Mouse (Mus musculus) frontal cortex, postnatal 36 days (tissue): ENCODE measurements around the gene Wdr38.
A peak's percentile ranks its signal among the peaks of the same experiment; 100 is the strongest.
"Not testable (repeated sequence)": the region's sequence is repeated elsewhere in the genome, so short reads cannot be mapped to it uniquely, and the experiment has no call there.

Experiments
- DNase-seq, 2 experiments: peaks; one replicate each; pipeline ENCODE4 v3.0.0; 2022; ENCODE audit warnings: low spot score in 2 of 2

Gene Wdr38

GRCm38 (mm10) chr2:38992452-38992851 is 4.8 kb upstream of the Wdr38 start:
- DNase-seq = no peak

GRCm38 (mm10) chr2:38999381-38999780 is 2.1 kb downstream of the Wdr38 start:
- no peak for DNase-seq

GRCm38 (mm10) chr2:38999910-39000586 is 2.8 kb downstream of the Wdr38 start:
- DNase-seq = no peak

GRCm38 (mm10) chr2:39000587-39000919 is 3.3 kb downstream of the Wdr38 start:
- DNase-seq = no peak

- no peak for DNase-seq
Measured at GRCm38 (mm10) chr2:39001866-39002265, 4.6 kb downstream of the Wdr38 start.

DNA sequence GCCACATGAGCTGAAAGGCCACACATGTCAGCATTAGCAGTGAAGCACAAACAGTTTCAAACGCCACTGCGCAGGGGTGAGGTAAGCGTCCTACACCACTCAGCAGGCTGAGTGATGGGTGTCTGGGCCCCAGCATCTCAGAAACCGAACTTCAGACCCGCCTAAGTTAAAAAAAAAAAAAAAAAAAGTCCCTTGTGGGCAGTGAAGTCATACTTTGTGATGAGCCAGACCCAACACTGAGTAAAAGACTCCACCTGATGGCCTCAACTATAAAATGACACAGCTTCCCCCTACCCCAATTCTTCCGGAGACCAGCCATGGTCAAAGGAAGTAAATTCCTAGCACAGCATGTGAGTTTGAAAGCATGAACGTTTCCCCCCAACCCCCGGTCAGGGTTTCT is 5.8 kb downstream of the Wdr38 start:
- DNase-seq = no peak

GRCm38 (mm10) chr2:39003512-39003911 is 6.2 kb downstream of the Wdr38 start:
- DNase-seq = no peak

- no peak for DNase-seq
Measured at GRCm38 (mm10) chr2:39004372-39004771, 7.1 kb downstream of the Wdr38 start.

- peak; percentile 89 to 91 for DNase-seq
Measured at GRCm38 (mm10) chr2:39004880-39005435, 7.7 kb downstream of the Wdr38 start, which contains the start of gene Arpc5l. Gene Arpc5l, plus strand, starts transcription at chr2:39005348.

DNA sequence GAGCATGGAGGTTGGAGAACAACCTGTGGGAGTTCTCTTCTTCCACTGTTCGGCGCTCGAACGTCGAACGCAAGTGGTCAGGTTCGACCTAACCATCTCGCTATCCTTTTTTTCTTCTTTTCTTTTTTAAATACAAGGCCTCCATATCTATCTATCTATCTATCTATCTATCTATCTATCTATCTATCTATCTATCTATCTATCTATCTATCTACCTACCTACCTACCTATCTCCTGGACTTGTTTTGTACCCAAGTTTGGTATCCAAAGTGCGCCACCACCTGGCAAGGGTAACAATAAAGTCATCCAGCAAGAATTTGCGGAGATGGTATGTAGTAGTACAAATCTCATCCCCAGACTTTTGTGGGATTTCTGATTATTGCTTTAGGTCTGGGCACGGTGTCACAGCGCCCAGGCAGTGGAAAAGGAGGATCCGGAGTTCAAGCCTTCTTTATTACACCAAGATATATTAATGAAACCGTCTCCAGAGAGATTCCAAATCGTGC is 8.4 kb downstream of the Wdr38 start, which contains the start of gene Rpl35:
Gene Rpl35 (minus strand): TSS at position 51 of the 506 bp plus-strand sequence.
- DNase-seq = no peak

- no peak for DNase-seq
Measured at GRCm38 (mm10) chr2:39006149-39006730, 9.0 kb downstream of the Wdr38 start.

GRCm38 (mm10) chr2:39007865-39008264 is 10.6 kb downstream of the Wdr38 start:
- peak; percentile 94 to 95 for DNase-seq

GRCm38 (mm10) chr2:39008350-39008851 is 11.1 kb downstream of the Wdr38 start:
- peak in 1 of 2 experiments; percentile 48 for DNase-seq

DNA sequence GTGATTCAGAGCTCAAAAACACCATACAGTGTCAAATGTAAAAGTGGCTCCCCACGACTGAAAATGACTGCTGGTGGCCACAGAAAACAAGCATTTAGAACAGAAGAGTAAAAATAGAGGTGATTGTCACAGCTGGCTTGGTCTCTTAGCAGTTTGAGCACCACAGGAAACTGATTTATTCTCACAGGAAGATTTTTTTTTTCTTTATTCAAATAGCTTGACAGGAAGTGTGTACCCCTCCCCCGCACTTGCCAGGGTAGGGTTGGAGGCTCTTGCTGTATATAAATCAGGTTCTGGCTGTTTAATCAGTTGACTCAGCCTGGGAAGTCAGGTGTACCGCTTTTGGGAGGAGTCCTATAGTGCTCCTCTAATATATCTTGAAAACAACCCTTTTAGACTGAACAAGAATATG is 11.7 kb downstream of the Wdr38 start:
- no peak for DNase-seq

GRCm38 (mm10) chr2:39010144-39010543 is 12.9 kb downstream of the Wdr38 start:
- DNase-seq = not testable (repeated sequence)

- no peak for DNase-seq
Measured at GRCm38 (mm10) chr2:39011264-39011663, 14.0 kb downstream of the Wdr38 start.

GRCm38 (mm10) chr2:39011971-39012370 is 14.7 kb downstream of the Wdr38 start:
- DNase-seq = no peak

DNA sequence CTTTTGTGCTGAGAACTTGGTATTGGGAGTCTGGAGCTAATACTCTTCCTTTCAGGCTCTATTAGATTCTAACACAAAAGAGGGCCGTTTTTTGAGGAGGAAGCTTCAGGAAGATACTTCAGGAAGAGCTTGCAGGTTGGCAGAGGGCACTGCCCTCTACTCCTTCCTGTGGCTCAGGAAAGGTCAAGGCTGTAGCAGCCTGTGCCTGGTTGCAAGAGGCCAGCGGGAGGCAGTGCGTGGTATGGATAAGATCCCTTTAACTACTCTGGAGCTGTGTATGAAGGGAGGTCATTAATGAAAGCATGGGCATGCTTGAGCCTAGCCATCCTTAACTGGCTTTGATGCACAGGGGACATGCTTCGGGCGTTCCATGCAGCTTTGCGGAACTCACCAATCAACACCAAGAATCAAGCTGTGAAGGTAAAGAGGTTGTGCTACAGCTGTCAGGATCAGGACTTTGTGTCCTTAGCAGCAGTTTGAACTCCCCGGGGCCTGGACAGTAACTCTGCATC is 15.5 kb downstream of the Wdr38 start:
- no peak for DNase-seq

DNA sequence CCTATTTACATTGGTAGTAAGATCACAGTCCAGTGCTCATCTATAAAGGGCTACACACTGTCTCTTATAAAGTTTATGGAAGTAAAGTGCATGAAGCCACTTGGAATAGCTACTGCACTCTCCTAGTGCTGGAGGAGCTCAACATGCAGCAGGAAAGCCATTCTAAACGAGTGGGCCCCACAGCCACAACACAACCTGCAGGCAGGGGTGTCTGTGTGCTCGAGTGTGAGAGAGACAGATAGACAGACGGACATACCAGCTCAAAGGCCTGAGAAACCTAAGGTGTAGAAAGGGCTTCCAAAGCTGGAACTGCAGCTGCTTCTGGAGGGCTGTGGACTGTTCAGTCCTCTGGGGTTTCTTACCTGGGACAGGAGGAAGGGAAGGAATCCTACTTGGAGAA is 19.3 kb downstream of the Wdr38 start:
- no peak for DNase-seq

GRCm38 (mm10) chr2:39020004-39020403 is 22.7 kb downstream of the Wdr38 start:
- DNase-seq = no peak

GRCm38 (mm10) chr2:39031611-39032010 is 34.3 kb downstream of the Wdr38 start:
- DNase-seq = no peak

GRCm38 (mm10) chr2:39040215-39040614 is 42.9 kb downstream of the Wdr38 start:
- DNase-seq = no peak

DNA sequence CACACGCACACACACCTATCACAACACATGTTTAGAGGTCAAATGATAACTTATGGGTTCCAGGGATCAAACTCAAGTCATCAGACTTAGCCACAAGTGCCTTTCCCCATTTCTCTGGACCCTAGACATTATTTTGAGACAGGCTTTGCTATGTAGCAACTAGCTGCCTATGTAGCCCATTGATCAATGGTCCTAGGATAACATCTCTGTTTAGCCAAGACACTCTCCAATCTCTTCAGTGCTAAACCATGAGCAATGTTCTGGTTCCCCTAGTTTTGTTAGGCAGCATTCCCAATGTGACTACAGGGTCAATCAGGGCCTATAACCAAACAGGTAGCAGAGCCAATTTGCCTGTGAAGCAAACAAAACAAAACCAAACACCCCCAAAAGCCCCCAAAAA is 51.2 kb downstream of the Wdr38 start:
- no peak for DNase-seq
